Mouse (Mus musculus) MEL (cell line): ENCODE data around the gene Mff. TPM values are rescaled to one million over a fixed set of nuclear protein-coding genes. Genes with fewer than 3 reads are reported as not detected.

Experiments used
- DNase-seq: peaks from one replicate; pipeline ENCODE4 v3.0.0; 2011; ENCODE audit warnings: low read depth, low spot score
- H3K27ac ChIP-seq: 2 replicates; pipeline ENCODE4 v1.5.1; 2012; ENCODE audit warnings: low read depth, mild to moderate bottlenecking, control low read depth, low read length, moderate library complexity; ENCODE audit not compliant: control insufficient read depth
- H3K27me3 ChIP-seq, 2 experiments: fragments of 150-350 bp in 1 of 2; sonication (generic) in 1 of 2; 2 replicates each; pipeline ENCODE4 v1.6.1; 2012; ENCODE audit warnings: low read length in 2 of 2, mild to moderate bottlenecking in 2 of 2, improper control_type of control experiment in 1 of 2, moderate library complexity in 1 of 2; ENCODE audit not compliant: insufficient read depth in 2 of 2, control insufficient read depth in 1 of 2
- H3K36me3 ChIP-seq, 2 experiments: 2 replicates each; pipeline ENCODE4 v1.6.1; 2012 to 2014; ENCODE audit warnings: low read length in 2 of 2, improper control_type of control experiment in 1 of 2, inconsistent platforms in 1 of 2, mild to moderate bottlenecking in 1 of 2; ENCODE audit not compliant: insufficient read depth in 2 of 2, control insufficient read depth in 1 of 2
- H3K4me1 ChIP-seq, 2 experiments: fragments of 150-350 bp in 1 of 2; sonication (generic) in 1 of 2; 2 replicates each; pipeline ENCODE4 v1.6.1; 2012; ENCODE audit warnings: low read length in 2 of 2, improper control_type of control experiment in 1 of 2, mild to moderate bottlenecking in 1 of 2; ENCODE audit not compliant: insufficient read depth in 2 of 2, control insufficient read depth in 1 of 2
- H3K4me3 ChIP-seq, 2 experiments: fragments of 150-350 bp in 1 of 2; sonication (generic) in 1 of 2; 2 replicates each; pipeline ENCODE4 v1.5.1; 2012; ENCODE audit warnings: low read depth in 2 of 2, low read length in 2 of 2, mild to moderate bottlenecking in 2 of 2, moderate library complexity in 2 of 2, control low read depth in 1 of 2, improper control_type of control experiment in 1 of 2; ENCODE audit not compliant: control insufficient read depth in 1 of 2, insufficient read depth in 1 of 2
- H3K79me2 ChIP-seq: 2 replicates; pipeline ENCODE4 v1.6.1; 2012; ENCODE audit warnings: mild to moderate bottlenecking, low read length, moderate library complexity; ENCODE audit not compliant: control insufficient read depth, poor library complexity, insufficient read depth
- H3K9ac ChIP-seq: 2 replicates; pipeline ENCODE4 v1.6.1; 2012; ENCODE audit warnings: low read depth, mild to moderate bottlenecking, control low read depth, low read length, moderate library complexity; ENCODE audit not compliant: control insufficient read depth, poor library complexity, severe bottlenecking
- H3K9me3 ChIP-seq: fragments of 150-350 bp; sonication (generic); replicated peaks from 2 replicates; pipeline ENCODE4 v1.6.1; 2012; ENCODE audit warnings: mild to moderate bottlenecking, low read length, improper control_type of control experiment, moderate library complexity; ENCODE audit not compliant: insufficient read depth
- BHLHE40 ChIP-seq: IDR thresholded peaks from 2 replicates; pipeline ENCODE4 v1.6.1; 2012; ENCODE audit warnings: low read depth, mild to moderate bottlenecking, inconsistent platforms, low read length, improper control_type of control experiment, borderline replicate concordance
- CHD2 ChIP-seq: IDR thresholded peaks from 2 replicates; pipeline ENCODE4 v1.6.1; 2011; ENCODE audit warnings: low read length, improper control_type of control experiment
- CTCF ChIP-seq, 3 experiments: IDR thresholded peaks in 2 of 3; conservative IDR thresholded peaks in 1 of 3; 2 replicates each; pipeline ENCODE4 v1.5.1; 2011 to 2012; ENCODE audit warnings: low read length in 3 of 3, low read depth in 2 of 3, mild to moderate bottlenecking in 2 of 3, improper control_type of control experiment in 1 of 3, inconsistent platforms in 1 of 3, mixed read lengths in 1 of 3, moderate library complexity in 1 of 3; ENCODE audit not compliant: control insufficient read depth in 1 of 3, insufficient read depth in 1 of 3, poor library complexity in 1 of 3, severe bottlenecking in 1 of 3
- EP300 ChIP-seq, 2 experiments: IDR thresholded peaks; 2 replicates each; pipeline ENCODE4 v1.6.1; 2011; ENCODE audit warnings: improper control_type of control experiment in 2 of 2, low read length in 2 of 2, low read depth in 1 of 2, mild to moderate bottlenecking in 1 of 2
- ETS1 ChIP-seq: IDR thresholded peaks from 2 replicates; pipeline ENCODE4 v1.6.1; 2012; ENCODE audit warnings: low read depth, mild to moderate bottlenecking, inconsistent platforms, low read length, improper control_type of control experiment, moderate library complexity
- GATA1 ChIP-seq: IDR thresholded peaks from 2 replicates; pipeline ENCODE4 v1.6.1; 2011; ENCODE audit warnings: low read depth, low read length, improper control_type of control experiment
- HCFC1 ChIP-seq: IDR thresholded peaks from 2 replicates; pipeline ENCODE4 v1.6.1; 2012; ENCODE audit warnings: low read depth, mild to moderate bottlenecking, inconsistent platforms, low read length, improper control_type of control experiment, moderate library complexity
- JUND ChIP-seq: IDR thresholded peaks from 2 replicates; pipeline ENCODE4 v1.6.1; 2011; ENCODE audit warnings: low read depth, mild to moderate bottlenecking, improper control_type of control experiment, low read length
- KAT2A ChIP-seq: conservative IDR thresholded peaks from 2 replicates; pipeline ENCODE4 v1.6.1; 2012; ENCODE audit warnings: low read depth, low read length, improper control_type of control experiment, inconsistent platforms
- MAZ ChIP-seq: IDR thresholded peaks from 2 replicates; pipeline ENCODE4 v1.6.1; 2012; ENCODE audit warnings: low read depth, mild to moderate bottlenecking, inconsistent platforms, low read length, improper control_type of control experiment
- MXI1 ChIP-seq: IDR thresholded peaks from 2 replicates; pipeline ENCODE4 v1.6.1; 2011; ENCODE audit warnings: mild to moderate bottlenecking, low read depth, low read length, improper control_type of control experiment
- MYB ChIP-seq: IDR thresholded peaks from 2 replicates; pipeline ENCODE4 v1.6.1; 2011; ENCODE audit warnings: mild to moderate bottlenecking, low read depth, low read length, improper control_type of control experiment
- POLR2A ChIP-seq, 2 experiments: IDR thresholded peaks; 2 replicates each; pipeline ENCODE4 v1.6.1; 2011 to 2012; ENCODE audit warnings: low read length in 2 of 2, mild to moderate bottlenecking in 2 of 2, control low read depth in 1 of 2, improper control_type of control experiment in 1 of 2, low read depth in 1 of 2, moderate library complexity in 1 of 2; ENCODE audit not compliant: control insufficient read depth in 1 of 2, insufficient read depth in 1 of 2, poor library complexity in 1 of 2
- POLR2AphosphoS2 ChIP-seq: IDR thresholded peaks from 2 replicates; pipeline ENCODE4 v1.6.1; 2011; ENCODE audit warnings: low read length, improper control_type of control experiment
- RCOR1 ChIP-seq: IDR thresholded peaks from 2 replicates; pipeline ENCODE4 v1.6.1; 2012; ENCODE audit warnings: low read depth, mild to moderate bottlenecking, inconsistent platforms, low read length, improper control_type of control experiment
- SIN3A ChIP-seq: IDR thresholded peaks from 2 replicates; pipeline ENCODE4 v1.6.1; 2012; ENCODE audit warnings: low read length, improper control_type of control experiment, inconsistent platforms
- SMC3 ChIP-seq: IDR thresholded peaks from 2 replicates; pipeline ENCODE4 v1.6.1; 2011; ENCODE audit warnings: low read depth, low read length, improper control_type of control experiment
- TAL1 ChIP-seq: IDR thresholded peaks from 2 replicates; pipeline ENCODE4 v1.6.1; 2012; ENCODE audit warnings: mild to moderate bottlenecking, inconsistent platforms, low read length, moderate library complexity, mixed read lengths
- UBTF ChIP-seq: IDR thresholded peaks from 2 replicates; pipeline ENCODE4 v1.6.1; 2012; ENCODE audit warnings: low read depth, mild to moderate bottlenecking, inconsistent platforms, low read length, improper control_type of control experiment, moderate library complexity, borderline replicate concordance; ENCODE audit not compliant: insufficient read depth
- ZKSCAN1 ChIP-seq: IDR thresholded peaks from 2 replicates; pipeline ENCODE4 v1.6.1; 2012; ENCODE audit warnings: low read depth, mild to moderate bottlenecking, inconsistent platforms, low read length, improper control_type of control experiment, moderate library complexity
- ZMIZ1 ChIP-seq: IDR thresholded peaks from 2 replicates; pipeline ENCODE4 v1.6.1; 2012; ENCODE audit warnings: low read depth, mild to moderate bottlenecking, inconsistent platforms, low read length, improper control_type of control experiment, moderate library complexity
- ZNF384 ChIP-seq: IDR thresholded peaks from 2 replicates; pipeline ENCODE4 v1.6.1; 2012; ENCODE audit warnings: low read depth, mild to moderate bottlenecking, inconsistent platforms, low read length, improper control_type of control experiment
- polyA plus RNA-seq, 2 experiments: library from polyadenylated mRNA; stranded (reverse) in 1 of 2; unstranded in 1 of 2; fragments of >175 nt in 1 of 2; fragments of >200 nt in 1 of 2; gene quantifications; 2 replicates each; pipeline versions ENCODE4 v1.2.1 to v1.2.4; 2012; ENCODE audit warnings: low replicate concordance in 2 of 2, low read depth in 1 of 2; ENCODE audit not compliant: insufficient read length in 2 of 2, insufficient read depth in 1 of 2, missing spikeins in 1 of 2
- total RNA-seq: library from RNA; depleted of rRNA; stranded (reverse); fragments of 300-350 nt; gene quantifications from 2 replicates; pipeline ENCODE4 v1.2.3, GENCODE M21; 2012

Mff gene
- total and polyA plus RNA-seq, 3 experiments, result 86.0 to 195 TPM; not detected in 1

GRCm38 (mm10) chr1:82726482-82726881 is 1.8 kb downstream of the Mff start:
- peaks cover 19% of the 10 kb centered on the region for H3K79me2 ChIP-seq
- H3K27me3 ChIP-seq, result no peaks in the 10 kb centered on the region; a peak in 2 of 4 replicates
- TF ChIP-seq KAT2A (no peak), BHLHE40 (no peak), SIN3A (0 out of 2 replicates have a peak, but pooled peaks have one; percentile 11), EP300 (IDR thresholded peaks at IDR 0.05; ENCODE audit: low read depth in 1 of 2, low read length in 2 of 2) (no peak; a peak in 1 of 4 replicates), POLR2A (IDR thresholded peaks at IDR 0.05; ENCODE audit: control insufficient read depth in 1 of 2, insufficient read depth in 1 of 2, low read depth in 1 of 2, low read length in 2 of 2, poor library complexity in 1 of 2) (no peak), ZNF384 (no peak), RCOR1 (no peak), MAZ (no peak), MXI1 (no peak), JUND (no peak), GATA1 (peak; percentile 73), CTCF (IDR thresholded peaks at IDR 0.05 in 2 of 3, conservative IDR thresholded peaks at IDR 0.05 in 1 of 3; ENCODE audit: control insufficient read depth in 1 of 3, insufficient read depth in 1 of 3, low read depth in 2 of 3, low read length in 3 of 3, poor library complexity in 1 of 3, severe bottlenecking in 1 of 3) (no peak)
- H3K9me3 ChIP-seq, result no peaks in the 10 kb centered on the region
- peak; percentile 42 for DNase-seq
- peak overlapping the region; percentile 84; the same call in 1 of the 2 replicates for H3K27ac ChIP-seq
- H3K36me3 ChIP-seq, result peaks cover 5 to 11% of the 10 kb centered on the region in 2 experiments
- H3K4me3 ChIP-seq, result peak overlapping the region; percentile 88 to 91
- peak overlapping the region; percentile 87 for H3K9ac ChIP-seq
- H3K4me1 ChIP-seq, result peaks cover 2 to 7% of the 10 kb centered on the region in 2 experiments

GRCm38 (mm10) chr1:82733357-82733756 is 8.7 kb downstream of the Mff start:
- no peaks in the 10 kb centered on the region for H3K27me3 ChIP-seq
- H3K9me3 ChIP-seq, result no peaks in the 10 kb centered on the region
- H3K27ac ChIP-seq, result no peak overlapping the region
- H3K79me2 ChIP-seq, result no peaks in the 10 kb centered on the region
- peaks cover 0 to 45% of the 10 kb centered on the region in 2 experiments; a peak in 2 of 4 replicates for H3K36me3 ChIP-seq
- no peak for TF ChIP-seq UBTF
- no peak for TF ChIP-seq ZMIZ1
- TF ChIP-seq POLR2AphosphoS2, result no peak
- no peak for TF ChIP-seq SMC3
- no peak for TF ChIP-seq ETS1
- TF ChIP-seq CHD2, result no peak
- TF ChIP-seq MXI1, result no peak
- TF ChIP-seq TAL1, result no peak
- no peak for TF ChIP-seq EP300 (IDR thresholded peaks at IDR 0.05; ENCODE audit: low read depth in 1 of 2, low read length in 2 of 2)
- no peak for TF ChIP-seq MYB
- TF ChIP-seq HCFC1, result no peak
- no peak for TF ChIP-seq ZKSCAN1
- H3K9ac ChIP-seq, result no peak overlapping the region
- H3K4me3 ChIP-seq, result no peak overlapping the region
- no peaks in the 10 kb centered on the region for H3K4me1 ChIP-seq
- no peak for DNase-seq
